Mouse (Mus musculus) kidney, postnatal 4 days (tissue): ENCODE results near the gene Spsb1.

ENCODE experiments used
- DNase-seq, 2 experiments: peaks; one replicate each; pipeline ENCODE4 v3.0.0; 2021; ENCODE audit warnings: mixed read lengths in 2 of 2

Spsb1 gene

DNA sequence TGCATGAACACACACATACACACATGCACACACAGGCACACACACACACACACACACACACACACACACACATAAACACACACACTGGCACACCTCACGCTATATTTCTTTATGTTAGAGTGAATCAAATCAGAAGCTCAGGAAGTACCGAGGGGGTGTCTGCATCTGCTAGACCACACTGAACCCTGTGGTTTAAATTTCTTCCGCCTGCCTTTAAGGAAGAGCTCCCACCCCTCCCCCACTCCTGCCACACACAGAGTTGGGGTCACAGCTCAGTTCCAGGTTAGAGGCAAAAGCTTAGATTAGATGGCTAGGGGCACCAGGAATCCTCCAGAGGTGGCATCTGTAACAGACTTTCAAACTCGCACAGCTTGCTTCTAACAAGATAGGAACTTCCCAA, 42.4 kb downstream of the Spsb1 start:
- no peak for DNase-seq

DNA sequence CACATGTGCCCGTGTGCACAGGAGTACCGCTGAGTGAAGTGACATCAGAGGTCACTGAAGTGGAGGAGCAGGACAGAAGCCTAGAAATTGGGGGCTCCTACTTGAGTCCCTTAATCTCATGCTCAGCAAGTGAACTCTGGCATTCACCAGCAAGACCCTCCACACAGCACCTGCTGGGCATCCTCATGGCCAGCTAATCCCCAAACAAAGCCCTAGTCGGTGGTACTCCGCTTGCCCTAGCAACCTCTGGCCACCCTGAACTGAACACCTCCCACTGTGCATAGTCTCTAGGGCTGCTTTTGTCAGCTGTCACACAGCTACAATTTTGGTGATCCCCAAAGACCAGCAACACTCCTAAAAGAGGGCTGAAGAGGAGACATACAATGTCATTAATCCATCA, 44.3 kb downstream of the Spsb1 start:
- DNase-seq, result no peak

DNA sequence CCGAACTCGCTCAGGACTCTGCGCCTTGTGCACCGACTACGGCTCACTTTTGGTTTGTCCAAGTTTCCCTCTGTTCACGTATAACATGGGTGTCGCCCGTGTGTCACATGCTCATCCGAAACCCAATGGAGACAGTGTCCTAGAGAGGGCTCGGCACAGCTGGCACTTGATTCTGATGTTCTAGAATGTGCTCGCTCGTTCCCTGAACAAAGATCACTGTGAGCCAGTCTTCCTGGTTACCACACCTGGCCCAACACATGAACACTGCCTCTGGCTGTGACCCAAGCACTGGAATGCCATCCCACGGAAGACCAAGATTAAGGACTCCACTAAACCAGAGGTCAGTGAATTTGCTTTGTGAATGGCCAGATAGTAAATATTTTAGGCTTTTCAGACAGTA, 45.3 kb downstream of the Spsb1 start:
- no peak for DNase-seq

DNA sequence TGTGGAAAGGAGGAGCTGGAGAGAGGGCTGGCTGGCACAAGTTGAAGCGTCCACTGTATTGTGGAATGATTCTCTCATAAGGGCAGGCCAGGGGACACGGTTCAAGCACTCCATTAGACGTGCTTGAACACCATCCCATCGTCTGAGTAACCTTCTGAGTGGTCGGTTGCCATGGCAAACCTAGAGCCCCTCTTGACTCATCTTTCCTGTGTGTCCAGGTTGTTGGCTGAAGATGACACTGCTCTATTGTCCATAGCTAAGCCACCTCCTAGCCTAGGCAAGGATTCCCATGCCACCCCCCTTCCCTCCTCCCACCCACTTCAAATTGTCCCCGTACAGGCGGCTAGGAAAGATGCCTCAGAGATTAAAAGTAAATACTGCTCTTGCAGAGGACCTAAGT, 45.9 kb downstream of the Spsb1 start:
- DNase-seq, result no peak

DNA sequence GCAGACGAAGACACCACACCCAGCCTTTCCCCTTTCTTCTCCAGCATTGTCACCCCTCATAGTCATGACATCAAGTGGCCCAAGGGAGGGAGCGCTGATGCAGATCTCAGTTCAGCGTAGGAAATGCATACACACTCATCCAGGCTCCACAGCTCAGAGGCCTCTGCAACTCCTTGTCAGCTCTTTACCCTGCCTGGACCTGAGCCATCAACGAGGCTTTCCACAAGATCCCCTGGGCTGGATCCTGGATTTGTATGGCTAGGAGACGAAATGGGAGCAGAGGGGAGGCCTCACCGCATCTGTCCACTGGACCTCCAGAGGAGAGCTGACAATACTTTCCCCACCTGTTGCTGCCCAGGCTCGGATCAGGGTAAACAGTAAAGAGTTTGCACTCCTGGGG, 47.2 kb downstream of the Spsb1 start:
- no peak for DNase-seq

DNA sequence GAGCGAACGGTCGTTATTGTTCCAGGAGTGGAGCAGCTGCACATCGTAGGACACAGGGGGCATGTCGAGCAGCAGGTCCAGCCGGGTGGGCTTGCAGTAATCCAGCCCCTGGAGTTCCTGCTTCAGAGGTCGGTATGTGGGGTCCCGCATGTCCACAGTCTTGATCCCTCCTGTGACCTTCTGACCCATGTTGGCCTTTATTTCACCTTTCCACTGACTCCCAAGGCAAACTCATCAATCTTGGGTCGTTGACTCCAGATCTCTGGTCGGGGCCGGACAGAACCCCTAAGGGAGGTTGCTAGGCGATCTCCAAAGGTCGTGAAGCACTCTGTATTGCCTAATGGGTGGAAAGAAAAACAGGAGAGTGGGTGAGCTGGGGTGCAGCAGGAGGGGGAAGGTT, 47.9 kb downstream of the Spsb1 start:
- DNase-seq, result no peak

DNA sequence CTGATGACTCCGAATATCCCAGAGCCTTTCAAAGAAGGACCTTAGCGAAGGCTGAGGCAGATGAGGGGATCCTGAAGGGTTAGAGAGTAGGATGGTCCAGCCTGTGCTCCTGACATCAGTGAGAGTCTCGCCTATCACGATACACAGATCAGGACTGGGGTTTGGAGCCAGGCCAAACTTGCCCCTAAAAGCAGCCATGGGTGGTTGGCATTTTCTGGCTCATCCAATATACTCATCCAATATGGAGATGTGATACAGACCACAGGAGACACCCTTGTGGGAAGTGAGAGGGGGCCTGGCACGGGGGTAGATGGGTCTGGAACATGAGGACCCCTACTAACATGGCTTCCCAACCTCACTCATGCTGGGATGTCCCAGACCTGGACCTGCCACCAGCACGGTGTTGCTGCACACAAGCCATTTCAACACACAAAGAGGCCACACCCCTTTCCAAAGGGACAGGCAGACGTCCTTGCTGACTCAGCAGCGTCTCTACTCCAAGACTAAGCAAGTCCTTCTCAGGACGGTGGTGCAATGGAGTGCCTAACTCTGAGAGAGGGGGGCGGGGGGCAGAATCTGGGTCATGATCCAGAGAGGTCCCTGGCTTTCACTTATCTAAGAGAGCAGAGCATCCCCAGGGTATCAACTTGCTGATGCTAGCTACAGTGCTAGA, 49.4 kb downstream of the Spsb1 start:
- no peak for DNase-seq

DNA sequence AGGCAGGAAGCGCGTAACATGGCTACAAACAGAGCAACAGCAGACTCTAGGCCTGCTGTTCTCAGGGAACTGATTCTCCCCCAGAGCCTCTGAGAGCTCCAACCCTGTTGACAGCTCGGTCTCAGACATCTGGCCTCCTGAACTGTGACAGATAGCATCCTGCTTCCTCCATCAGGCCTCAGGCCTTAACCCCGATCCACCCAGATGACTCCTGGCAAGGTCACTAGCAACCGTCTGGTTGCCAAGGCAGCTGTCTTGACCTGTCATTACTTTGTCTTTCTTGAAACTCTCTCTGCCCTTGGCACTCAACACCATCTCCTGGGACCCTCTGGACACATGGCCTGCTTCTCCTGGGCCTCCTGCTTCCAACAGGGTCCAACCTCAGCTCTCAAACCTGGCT, 51.8 kb downstream of the Spsb1 start:
- no peak for DNase-seq

DNA sequence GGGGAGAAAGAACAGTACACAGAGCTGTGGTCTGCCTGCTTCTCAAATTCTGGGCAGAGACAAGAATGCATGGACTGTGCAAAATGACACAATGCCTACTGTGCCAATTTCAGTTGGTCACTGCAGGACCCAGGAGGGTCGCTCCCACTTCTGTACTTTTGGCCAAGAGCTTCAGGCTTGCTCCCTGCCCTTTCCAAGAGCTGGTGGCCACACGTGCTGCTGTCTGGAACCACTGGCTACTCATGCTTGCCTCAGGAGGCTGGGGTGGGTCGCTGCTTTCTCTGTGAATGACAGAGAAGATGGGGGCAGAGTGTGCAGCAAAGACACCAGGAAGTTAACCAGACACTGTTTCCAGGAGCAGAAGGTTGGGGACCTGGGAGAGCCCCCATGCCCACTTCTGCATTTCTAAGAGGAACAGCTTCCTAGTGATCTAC, 53.5 kb downstream of the Spsb1 start:
- DNase-seq, result no peak

DNA sequence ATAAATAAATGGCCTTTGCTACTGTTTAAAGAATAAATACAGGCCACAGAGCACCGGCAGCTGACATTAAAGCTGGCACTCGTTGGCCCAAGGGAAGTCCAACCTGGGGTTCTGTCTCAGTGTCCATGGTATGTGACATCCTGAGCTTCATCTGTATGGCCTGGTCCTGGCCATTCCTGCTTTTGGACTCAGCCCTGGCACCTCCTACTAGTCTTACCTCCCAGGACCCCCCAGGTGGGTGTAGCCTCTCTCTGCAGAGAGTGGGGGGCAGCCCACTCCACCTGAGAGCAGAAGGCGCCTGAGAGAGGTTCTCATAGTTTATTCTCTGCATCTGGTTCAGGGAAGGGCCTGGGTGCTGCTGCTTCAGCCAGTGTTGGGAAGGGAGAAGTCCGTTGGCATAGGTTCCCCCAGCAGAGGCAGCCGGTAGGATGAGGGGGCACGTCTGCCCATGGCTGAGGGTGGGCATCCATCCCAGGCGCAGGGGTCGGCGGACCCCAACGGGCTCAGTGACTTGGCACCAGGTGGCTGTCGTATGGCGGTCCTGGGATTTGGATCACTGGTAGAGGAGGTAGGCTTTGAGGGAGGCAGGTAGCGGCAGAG, 57.1 kb downstream of the Spsb1 start:
- DNase-seq, result no peak

DNA sequence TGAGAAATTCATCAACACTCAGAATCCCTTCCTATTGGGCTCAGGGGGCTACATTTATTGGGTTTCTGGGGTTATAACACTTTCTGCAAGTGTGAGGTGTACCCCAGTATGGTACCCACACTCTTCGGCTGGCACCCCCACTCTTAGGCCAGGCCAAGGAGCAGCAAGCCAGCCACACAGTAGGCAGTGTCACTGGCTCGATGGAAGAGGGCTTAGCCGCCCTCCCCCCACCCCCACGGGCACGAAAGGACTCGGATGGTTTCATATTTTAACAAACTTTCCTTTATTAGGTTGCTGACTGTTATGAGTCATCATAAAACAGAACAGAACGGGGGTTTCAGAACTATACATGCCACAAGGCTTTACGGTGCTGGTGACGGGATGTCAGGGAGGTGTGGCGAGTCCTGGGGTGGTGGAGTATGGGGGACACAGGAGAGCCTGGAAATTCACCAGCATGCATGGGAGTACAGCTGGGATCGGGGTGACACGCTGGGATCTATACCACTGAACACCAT, 58.8 kb downstream of the Spsb1 start:
- DNase-seq, result no peak

DNA sequence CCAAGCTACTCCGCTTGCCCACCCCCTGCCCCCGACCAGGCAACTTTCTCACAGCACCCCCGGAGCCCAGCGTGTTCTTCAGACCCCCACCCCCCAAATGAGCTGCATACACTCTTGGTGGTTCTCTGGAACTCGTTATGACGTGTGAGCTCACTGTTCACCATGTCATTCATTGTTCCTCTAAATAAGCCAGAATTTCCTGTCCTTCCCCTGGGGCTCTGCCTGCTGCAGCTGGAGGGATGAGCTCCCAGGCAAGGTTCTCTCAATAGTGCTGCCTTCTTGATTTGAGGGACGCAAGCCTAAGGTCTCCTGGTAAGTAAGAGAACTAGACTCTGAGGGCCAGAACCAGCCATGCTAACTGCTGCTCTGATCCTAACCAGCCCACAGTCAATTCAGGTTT, 59.6 kb downstream of the Spsb1 start:
- no peak for DNase-seq

DNA sequence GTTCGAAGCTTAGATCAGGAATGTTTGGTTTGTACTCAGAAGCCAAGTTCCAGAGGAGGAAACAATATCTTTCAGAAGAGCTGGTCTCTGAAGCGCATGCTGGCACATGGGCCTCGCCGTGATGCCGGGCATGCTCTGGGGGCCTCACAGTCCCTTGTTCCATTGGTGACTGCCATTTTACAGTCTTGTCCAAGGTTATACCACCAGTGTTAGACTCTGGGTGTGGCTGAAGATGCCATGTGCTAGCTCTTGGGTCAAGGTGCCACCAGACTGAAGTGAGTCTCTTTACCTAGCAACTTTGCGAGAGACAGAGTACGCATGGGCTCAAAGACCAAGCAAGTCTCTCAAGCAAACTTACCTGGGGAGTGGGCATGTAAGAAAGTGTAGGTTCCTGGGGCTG, 60.5 kb downstream of the Spsb1 start:
- no peak for DNase-seq

DNA sequence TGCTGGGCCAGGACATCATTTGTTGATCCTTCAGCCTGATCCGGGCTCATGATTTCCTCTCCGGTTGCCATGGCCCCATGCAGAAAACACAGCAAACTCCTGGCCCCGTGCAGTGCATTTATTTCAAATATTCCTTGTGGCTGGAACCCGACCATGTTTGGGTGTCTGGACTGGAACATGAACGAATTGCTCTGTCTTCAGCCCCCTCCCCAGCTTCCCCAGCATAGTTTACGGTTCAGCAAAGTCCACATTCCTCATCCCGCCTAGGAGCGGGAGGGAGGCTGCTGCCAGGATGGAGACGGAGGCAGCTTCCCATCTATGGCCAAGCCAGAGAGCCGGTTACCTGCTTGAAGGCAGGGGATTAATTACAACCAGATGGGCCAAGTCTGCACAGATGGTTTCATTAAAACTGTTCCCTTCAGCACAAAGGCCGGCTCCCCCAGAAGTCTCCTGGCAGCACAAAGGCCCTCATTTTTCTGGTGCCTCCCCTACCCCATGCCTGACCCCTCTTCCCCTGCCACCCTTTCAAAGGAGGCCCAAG, 61.2 kb downstream of the Spsb1 start:
- DNase-seq, result peak; percentile 52 to 67

DNA sequence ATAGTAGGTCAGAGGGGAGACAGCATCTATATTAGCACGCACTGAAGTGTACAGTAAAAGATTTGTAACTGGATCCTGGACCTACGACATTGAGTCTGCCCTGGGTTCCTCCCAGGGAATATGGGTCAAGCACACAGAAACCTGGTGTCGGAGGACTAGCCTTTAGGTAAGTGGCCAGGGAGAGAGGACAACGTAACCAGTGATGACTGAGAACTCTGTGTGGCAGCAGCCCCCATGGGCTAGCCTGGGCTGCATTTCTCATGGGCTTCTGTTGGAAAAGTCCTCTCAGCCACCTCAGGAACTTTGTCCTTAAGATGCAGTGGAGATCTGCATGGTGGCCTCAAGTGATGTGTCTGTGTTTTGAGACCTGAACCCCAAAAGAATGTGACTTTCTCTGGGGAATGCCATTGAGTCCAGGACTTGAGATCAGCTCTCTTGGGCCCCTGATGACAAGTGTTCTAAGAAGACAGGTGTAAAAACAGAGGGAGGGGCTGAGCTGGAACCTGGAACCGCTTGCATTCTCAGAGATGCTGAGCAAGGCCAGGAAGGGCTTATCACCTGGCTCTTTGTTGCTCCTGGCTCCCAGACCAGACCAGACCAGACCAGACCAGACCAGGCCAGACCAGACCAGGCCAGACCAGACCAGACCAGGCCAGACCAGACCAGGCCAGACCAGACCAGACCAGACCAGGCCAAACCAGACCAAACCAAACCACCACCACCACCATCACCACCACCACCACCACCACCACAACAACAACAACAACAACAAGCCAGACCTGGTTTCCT, 63.5 kb downstream of the Spsb1 start:
- no peak for DNase-seq

DNA sequence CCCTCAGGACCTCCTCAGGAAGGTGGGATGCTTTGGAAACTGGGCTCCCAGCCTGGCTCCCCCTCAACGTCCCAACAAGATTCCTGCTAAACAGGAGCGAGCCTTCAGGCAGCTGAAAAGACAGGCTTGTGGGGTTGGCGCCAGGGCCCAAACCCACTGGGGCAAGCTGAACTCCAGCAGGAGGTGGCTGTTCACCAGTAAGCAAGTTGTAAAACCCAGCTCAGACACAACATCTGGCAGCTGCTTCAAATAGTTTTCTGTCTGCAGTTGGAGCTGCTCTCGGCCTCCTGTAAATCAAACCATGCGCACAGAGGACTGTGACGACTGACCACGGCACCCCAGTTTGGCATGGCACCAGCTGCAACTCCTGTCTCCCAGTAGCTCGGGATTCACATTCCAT, 64.3 kb downstream of the Spsb1 start:
- DNase-seq, result peak; percentile 77 to 83

DNA sequence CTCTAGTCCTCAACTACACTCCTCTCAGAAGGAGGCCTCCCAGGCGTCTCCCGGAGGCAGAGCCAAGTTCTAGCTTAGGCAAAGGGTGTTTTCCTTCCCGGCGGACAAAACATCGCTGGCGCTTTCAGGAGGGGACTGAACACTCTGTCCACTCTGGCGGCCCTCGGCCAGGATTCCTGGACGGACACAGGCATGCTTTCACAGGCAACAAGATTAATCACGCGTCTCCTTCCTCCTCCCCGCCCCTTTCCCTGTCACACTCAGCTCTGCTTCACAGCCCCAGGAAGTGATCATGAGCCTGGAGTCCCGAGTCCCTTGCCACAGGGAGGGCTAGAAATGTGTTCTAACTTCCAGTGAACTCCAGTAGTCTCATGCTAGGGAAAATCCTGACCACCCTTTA, 65.0 kb downstream of the Spsb1 start:
- peak; percentile 86 to 92 for DNase-seq

DNA sequence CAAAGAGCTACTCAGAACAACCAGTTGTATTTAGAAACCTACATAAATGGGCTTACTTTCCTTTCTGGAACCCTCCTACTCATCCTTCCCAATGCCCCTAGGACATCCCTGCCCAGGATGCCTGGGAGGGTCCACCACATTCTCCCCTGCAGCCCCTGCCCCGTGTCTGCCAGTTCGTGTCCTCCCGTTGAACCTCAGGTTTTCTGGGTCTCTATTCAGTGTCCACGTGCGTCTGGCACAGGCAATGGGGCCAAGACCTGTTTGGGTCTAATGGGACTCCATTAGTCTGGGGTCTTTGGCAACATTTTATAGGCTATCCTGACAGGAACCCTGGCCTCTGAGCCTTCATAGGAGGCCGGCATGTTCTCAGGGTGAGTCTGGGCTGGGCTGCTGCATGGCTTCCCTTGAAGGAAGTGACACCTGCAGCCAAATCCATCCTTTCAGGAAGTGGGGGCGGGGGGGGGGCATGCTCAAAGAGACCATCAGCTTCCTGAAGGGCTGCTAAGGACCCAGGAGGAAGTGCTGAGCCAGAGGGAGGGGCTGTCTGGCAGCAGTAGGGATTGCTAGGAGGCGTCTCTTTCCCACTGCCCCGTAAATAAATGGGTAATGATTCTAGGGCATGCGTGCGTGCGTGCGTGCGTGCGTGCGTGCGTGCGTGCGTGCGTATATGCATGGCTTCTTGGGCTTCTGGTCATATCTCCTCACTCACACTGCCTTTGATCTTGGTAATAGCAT, 65.9 kb downstream of the Spsb1 start:
- peak; percentile 45 to 60 for DNase-seq

DNA sequence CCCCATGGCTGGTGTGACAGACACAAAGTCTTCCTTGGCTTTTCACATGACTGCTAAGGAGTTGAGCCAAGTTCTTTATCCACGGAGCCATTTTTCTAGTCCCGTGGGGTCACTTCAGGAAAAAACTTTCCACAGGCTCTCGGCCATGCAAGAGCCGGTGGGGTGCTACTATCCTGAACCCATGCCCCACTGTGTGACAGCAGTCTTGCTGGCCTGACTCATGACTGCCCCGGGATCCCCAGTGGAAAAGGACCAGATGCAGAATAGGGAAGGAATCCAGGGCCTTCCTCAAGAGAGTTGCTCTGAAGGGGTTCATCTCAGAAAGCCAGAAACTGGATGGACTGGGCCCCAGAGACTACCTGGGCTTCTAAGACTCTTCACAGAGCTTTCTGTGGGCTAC, 66.7 kb downstream of the Spsb1 start:
- no peak for DNase-seq

DNA sequence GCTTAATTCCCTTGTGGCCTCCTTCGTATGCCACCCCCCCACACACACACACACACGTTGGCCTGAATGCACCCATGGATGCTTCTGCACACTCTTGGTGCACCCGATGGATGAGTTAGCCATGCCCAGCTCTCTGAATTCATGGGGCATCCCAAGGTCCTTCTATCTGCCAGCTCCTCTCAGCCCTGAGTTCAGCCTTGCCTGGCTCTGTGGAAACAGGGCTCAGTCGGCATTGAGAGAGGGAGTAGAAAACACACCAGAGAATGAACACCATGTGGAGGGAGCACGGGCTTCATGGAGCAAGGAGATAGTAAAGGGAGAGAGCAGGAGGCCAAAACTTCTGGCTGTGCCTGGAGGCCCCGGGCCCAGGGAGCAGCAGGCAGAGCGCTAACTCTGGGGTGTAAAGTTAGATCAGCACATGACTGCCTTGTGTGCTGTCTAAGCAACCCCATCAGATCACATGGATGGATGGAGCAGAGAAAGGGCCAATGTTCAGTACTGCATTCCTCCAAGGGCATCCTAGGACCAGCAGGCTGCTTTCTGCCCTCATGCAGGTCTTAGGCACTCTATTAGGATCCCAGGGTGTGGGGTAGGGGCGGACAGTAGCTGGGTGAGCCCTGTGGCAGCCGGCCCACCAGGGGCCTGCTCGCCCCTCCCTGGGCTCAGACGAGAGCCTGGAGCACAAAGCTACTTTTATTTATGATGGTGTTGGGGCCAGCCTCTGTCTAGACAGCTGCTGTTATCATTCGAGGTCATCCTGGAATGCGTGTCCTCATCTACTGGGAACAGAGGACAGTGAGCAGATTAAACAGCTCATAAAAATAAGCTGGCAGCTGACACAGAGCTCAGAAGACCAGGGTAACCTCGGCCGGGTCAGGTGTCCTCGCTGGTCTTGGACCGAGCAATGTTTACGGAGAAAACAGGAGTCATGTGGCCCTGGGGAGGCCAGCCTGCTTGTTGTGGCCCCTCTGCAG, 68.3 kb downstream of the Spsb1 start:
- DNase-seq, result peak; percentile 43 to 56

DNA sequence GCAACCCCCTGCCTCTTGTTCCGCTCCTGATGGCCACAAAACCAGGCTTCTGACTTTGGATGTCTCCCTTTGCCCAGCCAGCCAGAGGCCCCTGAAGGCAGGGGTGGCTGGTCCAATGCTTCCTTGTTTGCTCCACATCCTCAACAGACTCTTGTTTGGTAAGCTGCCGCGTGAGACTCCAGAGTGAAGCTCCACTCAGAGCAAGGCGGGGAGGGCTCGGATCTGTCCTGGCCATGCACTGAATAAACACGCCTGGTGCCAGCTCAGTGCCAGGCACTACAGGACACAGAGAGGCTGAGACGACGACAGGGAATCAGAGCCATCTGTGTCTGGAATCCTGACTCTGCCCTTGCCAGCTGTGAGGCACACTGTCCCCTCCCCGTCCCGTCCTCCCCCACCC, 70.9 kb downstream of the Spsb1 start:
- DNase-seq, result no peak
